Mouse (Mus musculus) MEL (cell line): ENCODE results near the gene Adamts1. TPM values are rescaled to one million over a fixed set of nuclear protein-coding genes. Genes with fewer than 3 reads are reported as not detected.

Source experiments
- DNase-seq: peaks from one replicate; pipeline ENCODE4 v3.0.0; 2011; ENCODE audit warnings: low read depth, low spot score
- H3K27ac ChIP-seq: 2 replicates; pipeline ENCODE4 v1.5.1; 2012; ENCODE audit warnings: low read depth, mild to moderate bottlenecking, control low read depth, low read length, moderate library complexity; ENCODE audit not compliant: control insufficient read depth
- H3K27me3 ChIP-seq, 2 experiments: fragments of 150-350 bp in 1 of 2; sonication (generic) in 1 of 2; 2 replicates each; pipeline ENCODE4 v1.6.1; 2012; ENCODE audit warnings: low read length in 2 of 2, mild to moderate bottlenecking in 2 of 2, improper control_type of control experiment in 1 of 2, moderate library complexity in 1 of 2; ENCODE audit not compliant: insufficient read depth in 2 of 2, control insufficient read depth in 1 of 2
- H3K36me3 ChIP-seq, 2 experiments: 2 replicates each; pipeline ENCODE4 v1.6.1; 2012 to 2014; ENCODE audit warnings: low read length in 2 of 2, improper control_type of control experiment in 1 of 2, inconsistent platforms in 1 of 2, mild to moderate bottlenecking in 1 of 2; ENCODE audit not compliant: insufficient read depth in 2 of 2, control insufficient read depth in 1 of 2
- H3K4me1 ChIP-seq, 2 experiments: fragments of 150-350 bp in 1 of 2; sonication (generic) in 1 of 2; 2 replicates each; pipeline ENCODE4 v1.6.1; 2012; ENCODE audit warnings: low read length in 2 of 2, improper control_type of control experiment in 1 of 2, mild to moderate bottlenecking in 1 of 2; ENCODE audit not compliant: insufficient read depth in 2 of 2, control insufficient read depth in 1 of 2
- H3K4me3 ChIP-seq, 2 experiments: fragments of 150-350 bp in 1 of 2; sonication (generic) in 1 of 2; 2 replicates each; pipeline ENCODE4 v1.5.1; 2012; ENCODE audit warnings: low read depth in 2 of 2, low read length in 2 of 2, mild to moderate bottlenecking in 2 of 2, moderate library complexity in 2 of 2, control low read depth in 1 of 2, improper control_type of control experiment in 1 of 2; ENCODE audit not compliant: control insufficient read depth in 1 of 2, insufficient read depth in 1 of 2
- H3K79me2 ChIP-seq: 2 replicates; pipeline ENCODE4 v1.6.1; 2012; ENCODE audit warnings: mild to moderate bottlenecking, low read length, moderate library complexity; ENCODE audit not compliant: control insufficient read depth, poor library complexity, insufficient read depth
- H3K9ac ChIP-seq: 2 replicates; pipeline ENCODE4 v1.6.1; 2012; ENCODE audit warnings: low read depth, mild to moderate bottlenecking, control low read depth, low read length, moderate library complexity; ENCODE audit not compliant: control insufficient read depth, poor library complexity, severe bottlenecking
- H3K9me3 ChIP-seq: fragments of 150-350 bp; sonication (generic); replicated peaks from 2 replicates; pipeline ENCODE4 v1.6.1; 2012; ENCODE audit warnings: mild to moderate bottlenecking, low read length, improper control_type of control experiment, moderate library complexity; ENCODE audit not compliant: insufficient read depth
- CHD1 ChIP-seq: IDR thresholded peaks from 2 replicates; pipeline ENCODE4 v1.6.1; 2012; ENCODE audit warnings: low read depth, mild to moderate bottlenecking, inconsistent platforms, low read length, improper control_type of control experiment
- CHD2 ChIP-seq: IDR thresholded peaks from 2 replicates; pipeline ENCODE4 v1.6.1; 2011; ENCODE audit warnings: low read length, improper control_type of control experiment
- CTCF ChIP-seq, 3 experiments: IDR thresholded peaks in 2 of 3; conservative IDR thresholded peaks in 1 of 3; 2 replicates each; pipeline ENCODE4 v1.5.1; 2011 to 2012; ENCODE audit warnings: low read length in 3 of 3, low read depth in 2 of 3, mild to moderate bottlenecking in 2 of 3, improper control_type of control experiment in 1 of 3, inconsistent platforms in 1 of 3, mixed read lengths in 1 of 3, moderate library complexity in 1 of 3; ENCODE audit not compliant: control insufficient read depth in 1 of 3, insufficient read depth in 1 of 3, poor library complexity in 1 of 3, severe bottlenecking in 1 of 3
- E2F4 ChIP-seq: IDR thresholded peaks from 2 replicates; pipeline ENCODE4 v1.6.1; 2011; ENCODE audit warnings: low read depth, low read length, improper control_type of control experiment, borderline replicate concordance
- EP300 ChIP-seq, 2 experiments: IDR thresholded peaks; 2 replicates each; pipeline ENCODE4 v1.6.1; 2011; ENCODE audit warnings: improper control_type of control experiment in 2 of 2, low read length in 2 of 2, low read depth in 1 of 2, mild to moderate bottlenecking in 1 of 2
- ETS1 ChIP-seq: IDR thresholded peaks from 2 replicates; pipeline ENCODE4 v1.6.1; 2012; ENCODE audit warnings: low read depth, mild to moderate bottlenecking, inconsistent platforms, low read length, improper control_type of control experiment, moderate library complexity
- GATA1 ChIP-seq: IDR thresholded peaks from 2 replicates; pipeline ENCODE4 v1.6.1; 2011; ENCODE audit warnings: low read depth, low read length, improper control_type of control experiment
- HCFC1 ChIP-seq: IDR thresholded peaks from 2 replicates; pipeline ENCODE4 v1.6.1; 2012; ENCODE audit warnings: low read depth, mild to moderate bottlenecking, inconsistent platforms, low read length, improper control_type of control experiment, moderate library complexity
- KAT2A ChIP-seq: conservative IDR thresholded peaks from 2 replicates; pipeline ENCODE4 v1.6.1; 2012; ENCODE audit warnings: low read depth, low read length, improper control_type of control experiment, inconsistent platforms
- MAFK ChIP-seq: IDR thresholded peaks from 2 replicates; pipeline ENCODE4 v1.6.1; 2011; ENCODE audit warnings: low read depth, mild to moderate bottlenecking, low read length, improper control_type of control experiment, borderline replicate concordance
- MAX ChIP-seq: IDR thresholded peaks from 2 replicates; pipeline ENCODE4 v1.6.1; 2011; ENCODE audit warnings: low read length, improper control_type of control experiment
- MEF2A ChIP-seq: IDR thresholded peaks from 2 replicates; pipeline ENCODE4 v1.6.1; 2014; ENCODE audit warnings: low read depth, mild to moderate bottlenecking, inconsistent platforms, low read length, improper control_type of control experiment; ENCODE audit not compliant: poor library complexity, insufficient replicate concordance, severe bottlenecking; ENCODE audit errors: extremely low read depth
- MXI1 ChIP-seq: IDR thresholded peaks from 2 replicates; pipeline ENCODE4 v1.6.1; 2011; ENCODE audit warnings: mild to moderate bottlenecking, low read depth, low read length, improper control_type of control experiment
- NELFE ChIP-seq: IDR thresholded peaks from 2 replicates; pipeline ENCODE4 v1.6.1; 2011; ENCODE audit warnings: low read depth, low read length, improper control_type of control experiment
- POLR2AphosphoS2 ChIP-seq: IDR thresholded peaks from 2 replicates; pipeline ENCODE4 v1.6.1; 2011; ENCODE audit warnings: low read length, improper control_type of control experiment
- RAD21 ChIP-seq: IDR thresholded peaks from 2 replicates; pipeline ENCODE4 v1.6.1; 2011; ENCODE audit warnings: mild to moderate bottlenecking, low read depth, low read length, improper control_type of control experiment
- RCOR1 ChIP-seq: IDR thresholded peaks from 2 replicates; pipeline ENCODE4 v1.6.1; 2012; ENCODE audit warnings: low read depth, mild to moderate bottlenecking, inconsistent platforms, low read length, improper control_type of control experiment
- SIN3A ChIP-seq: IDR thresholded peaks from 2 replicates; pipeline ENCODE4 v1.6.1; 2012; ENCODE audit warnings: low read length, improper control_type of control experiment, inconsistent platforms
- TBP ChIP-seq: IDR thresholded peaks from 2 replicates; pipeline ENCODE4 v1.8.0; 2011; ENCODE audit warnings: low read depth, low read length, improper control_type of control experiment
- USF1 ChIP-seq: IDR thresholded peaks from 2 replicates; pipeline ENCODE4 v1.6.1; 2014; ENCODE audit warnings: low read depth, mild to moderate bottlenecking, inconsistent platforms, low read length, improper control_type of control experiment, moderate library complexity
- ZC3H11A ChIP-seq: IDR thresholded peaks from 2 replicates; pipeline ENCODE4 v1.6.1; 2012; ENCODE audit warnings: low read depth, mild to moderate bottlenecking, inconsistent platforms, low read length, improper control_type of control experiment
- ZKSCAN1 ChIP-seq: IDR thresholded peaks from 2 replicates; pipeline ENCODE4 v1.6.1; 2012; ENCODE audit warnings: low read depth, mild to moderate bottlenecking, inconsistent platforms, low read length, improper control_type of control experiment, moderate library complexity
- ZNF384 ChIP-seq: IDR thresholded peaks from 2 replicates; pipeline ENCODE4 v1.6.1; 2012; ENCODE audit warnings: low read depth, mild to moderate bottlenecking, inconsistent platforms, low read length, improper control_type of control experiment
- polyA plus RNA-seq, 2 experiments: library from polyadenylated mRNA; stranded (reverse) in 1 of 2; unstranded in 1 of 2; fragments of >175 nt in 1 of 2; fragments of >200 nt in 1 of 2; gene quantifications; 2 replicates each; pipeline versions ENCODE4 v1.2.1 to v1.2.4; 2012; ENCODE audit warnings: low replicate concordance in 2 of 2, low read depth in 1 of 2; ENCODE audit not compliant: insufficient read length in 2 of 2, insufficient read depth in 1 of 2, missing spikeins in 1 of 2
- total RNA-seq: library from RNA; depleted of rRNA; stranded (reverse); fragments of 300-350 nt; gene quantifications from 2 replicates; pipeline ENCODE4 v1.2.3, GENCODE M21; 2012

Gene Adamts1
- total and polyA plus RNA-seq, 3 experiments, result not detected

DNA sequence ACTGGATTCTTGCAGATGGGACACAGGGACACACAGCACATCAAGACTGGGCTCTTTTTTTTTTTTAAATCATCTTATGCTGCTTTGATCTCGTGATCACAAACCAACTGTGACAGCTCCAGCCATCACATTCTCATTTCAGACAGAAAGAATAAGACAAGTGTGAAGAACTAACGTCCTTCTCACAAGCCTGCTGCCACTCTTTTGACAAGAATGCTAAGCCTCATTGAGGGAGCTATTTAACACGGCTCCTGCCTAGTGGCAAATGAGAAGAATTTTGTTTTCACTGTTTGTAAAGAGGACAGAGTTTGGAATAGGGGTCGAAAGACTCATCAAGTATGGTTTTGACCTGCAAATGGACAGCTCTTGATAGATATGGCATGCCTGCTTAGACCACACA is 35.6 kb downstream of the Adamts1 start:
- H3K4me3 ChIP-seq, result no peak overlapping the region
- no peaks in the 10 kb centered on the region for H3K36me3 ChIP-seq
- no peaks in the 10 kb centered on the region for H3K4me1 ChIP-seq
- no peak for TF ChIP-seq ETS1
- TF ChIP-seq ZC3H11A, result no peak
- TF ChIP-seq CHD1, result no peak
- no peak for TF ChIP-seq EP300 (IDR thresholded peaks at IDR 0.05; ENCODE audit: low read depth in 1 of 2, low read length in 2 of 2)
- no peak for TF ChIP-seq CHD2
- TF ChIP-seq E2F4, result no peak
- TF ChIP-seq MEF2A, result no peak
- no peak for TF ChIP-seq ZKSCAN1
- no peaks in the 10 kb centered on the region for H3K79me2 ChIP-seq
- no peak overlapping the region for H3K9ac ChIP-seq
- no peaks in the 10 kb centered on the region for H3K9me3 ChIP-seq
- no peak overlapping the region for H3K27ac ChIP-seq
- no peaks in the 10 kb centered on the region for H3K27me3 ChIP-seq
- DNase-seq, result no peak

DNA sequence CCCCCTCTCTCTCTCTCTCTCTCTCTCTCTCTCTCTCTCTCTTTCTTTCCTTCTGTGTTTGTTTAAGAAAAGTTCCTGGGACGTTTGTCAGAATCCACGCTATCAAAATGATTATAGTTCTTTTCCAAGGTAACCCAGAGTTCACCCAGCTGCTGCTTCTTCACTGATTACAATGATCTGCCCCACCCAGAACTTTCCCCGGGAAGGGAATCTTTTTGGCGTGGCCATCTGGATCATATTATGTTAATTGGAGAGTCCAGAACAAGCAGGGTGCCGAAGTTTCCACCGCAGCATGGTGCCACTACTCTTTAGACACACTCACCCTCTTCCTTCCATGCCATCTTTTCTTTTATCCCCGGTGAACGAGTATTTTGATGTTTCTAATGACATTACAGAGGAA is 37.2 kb downstream of the Adamts1 start:
- no peaks in the 10 kb centered on the region for H3K4me1 ChIP-seq
- no peak for TF ChIP-seq CTCF (IDR thresholded peaks at IDR 0.05 in 2 of 3, conservative IDR thresholded peaks at IDR 0.05 in 1 of 3; ENCODE audit: control insufficient read depth in 1 of 3, insufficient read depth in 1 of 3, low read depth in 2 of 3, low read length in 3 of 3, poor library complexity in 1 of 3, severe bottlenecking in 1 of 3)
- H3K27ac ChIP-seq, result no peak overlapping the region

DNA sequence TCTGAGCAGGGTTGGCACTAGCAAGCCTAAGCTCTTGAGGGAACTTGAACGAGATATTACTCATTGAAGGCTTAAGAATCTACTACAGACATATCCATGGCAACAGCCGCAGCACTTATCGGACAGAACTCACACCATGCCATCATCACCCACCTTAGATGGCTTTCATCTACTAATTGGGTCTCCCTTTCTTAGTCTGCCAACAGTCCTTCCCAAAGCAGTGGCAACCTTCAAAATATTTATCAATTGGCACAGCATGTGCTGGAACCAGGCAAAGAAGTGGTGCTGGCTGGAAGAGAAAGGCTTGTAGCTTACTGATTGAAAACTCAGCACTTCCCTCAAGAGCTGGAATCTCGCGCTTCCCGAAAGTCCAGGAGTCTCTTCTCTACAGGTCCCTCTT is 37.7 kb downstream of the Adamts1 start:
- H3K4me1 ChIP-seq, result no peaks in the 10 kb centered on the region
- no peaks in the 10 kb centered on the region for H3K36me3 ChIP-seq
- H3K4me3 ChIP-seq, result no peak overlapping the region
- no peaks in the 10 kb centered on the region for H3K27me3 ChIP-seq
- H3K79me2 ChIP-seq, result no peaks in the 10 kb centered on the region
- no peaks in the 10 kb centered on the region for H3K9me3 ChIP-seq
- H3K27ac ChIP-seq, result no peak overlapping the region
- no peak overlapping the region for H3K9ac ChIP-seq
- TF ChIP-seq ZNF384 (no peak), TBP (no peak), RAD21 (no peak), ETS1 (no peak), HCFC1 (no peak), MXI1 (no peak), KAT2A (no peak), USF1 (no peak), NELFE (no peak), CTCF (IDR thresholded peaks at IDR 0.05 in 2 of 3, conservative IDR thresholded peaks at IDR 0.05 in 1 of 3; ENCODE audit: control insufficient read depth in 1 of 3, insufficient read depth in 1 of 3, low read depth in 2 of 3, low read length in 3 of 3, poor library complexity in 1 of 3, severe bottlenecking in 1 of 3) (no peak), GATA1 (no peak), CHD1 (no peak), RCOR1 (no peak), POLR2AphosphoS2 (no peak), MAFK (no peak), SIN3A (no peak), ZKSCAN1 (no peak), MAX (no peak), EP300 (IDR thresholded peaks at IDR 0.05; ENCODE audit: low read depth in 1 of 2, low read length in 2 of 2) (no peak)
- TF ChIP-seq, all 39 proteins: peak for 0
- no peak for DNase-seq

More for the DNA sequence above, 37.2 kb downstream of the Adamts1 start:
- DNase-seq, result no peak
- no peaks in the 10 kb centered on the region for H3K27me3 ChIP-seq
- no peak overlapping the region for H3K4me3 ChIP-seq
- H3K36me3 ChIP-seq, result no peaks in the 10 kb centered on the region
- no peaks in the 10 kb centered on the region for H3K79me2 ChIP-seq
- no peaks in the 10 kb centered on the region for H3K9me3 ChIP-seq
- no peak overlapping the region for H3K9ac ChIP-seq
